Mouse (Mus musculus) midbrain, embryonic 12.5 days (tissue): ENCODE data around the gene Armc2. TPM values are rescaled to one million over a fixed set of nuclear protein-coding genes. Genes with fewer than 3 reads are reported as not detected.

Source experiments
- ATAC-seq: fragments of 200-750 bp; cut with Nextera tagmentation; 2 replicates; pipeline ENCODE4 v1.8.0; 2017; ENCODE audit warnings: low read depth, moderate TSS enrichment, moderate library complexity; ENCODE audit not compliant: low FRiP score
- H3K27ac ChIP-seq: fragments of 300-500 bp; sonication (generic); replicated peaks from 2 replicates; pipeline ENCODE4 v1.5.1; 2016; ENCODE audit warnings: mild to moderate bottlenecking
- H3K27me3 ChIP-seq: fragments of 300-500 bp; sonication (generic); 2 replicates; pipeline ENCODE4 v1.6.1; 2016; ENCODE audit warnings: mild to moderate bottlenecking
- H3K36me3 ChIP-seq: fragments of 300-500 bp; sonication (generic); 2 replicates; pipeline ENCODE4 v1.6.1; 2016
- H3K4me1 ChIP-seq: fragments of 300-500 bp; sonication (generic); 2 replicates; pipeline ENCODE4 v1.6.1; 2016
- H3K4me2 ChIP-seq: fragments of 300-500 bp; sonication (generic); replicated peaks from 2 replicates; pipeline ENCODE4 v1.6.1; 2016; ENCODE audit warnings: mild to moderate bottlenecking, moderate library complexity
- H3K4me3 ChIP-seq: fragments of 300-500 bp; sonication (generic); 2 replicates; pipeline ENCODE4 v1.5.1; 2016; ENCODE audit warnings: mild to moderate bottlenecking
- H3K9ac ChIP-seq: fragments of 300-500 bp; sonication (generic); replicated peaks from 2 replicates; pipeline ENCODE4 v1.6.1; 2016; ENCODE audit warnings: mild to moderate bottlenecking, moderate library complexity
- H3K9me3 ChIP-seq: fragments of 300-500 bp; sonication (generic); 2 replicates; pipeline ENCODE4 v1.6.1; 2016; ENCODE audit warnings: mild to moderate bottlenecking
- WGBS: fragments of 180-500 bp; shearing (Covaris S2); methylation state at CpG from one replicate; pipeline ENCODE4 v1.1.7; 2016; 5-methylcytosine and 5-hydroxymethylcytosine counted together
- polyA plus RNA-seq: library from polyadenylated mRNA; unstranded; fragments of >200 nt; fragmentation: Nextera tagmentation; extraction: Ambion mirVana; gene quantifications from 2 replicates; pipeline ENCODE4 v1.2.1, GENCODE M21; 2016

The Armc2 gene
- polyA plus RNA-seq, 1 experiment from 2014 or later = 3.0 TPM

GRCm38 (mm10) chr10:41896425-41896824, 121.8 kb downstream of the Armc2 start:
- Histone ChIP-seq H3K9ac (no peak overlapping the region), H3K4me1 (peaks cover 8% of the 10 kb centered on the region; the same call in 1 of the 2 replicates), H3K9me3 (no peaks in the 10 kb centered on the region), H3K4me3 (no peak overlapping the region), H3K27ac (no peak overlapping the region), H3K36me3 (peaks cover 15% of the 10 kb centered on the region), H3K27me3 (no peaks in the 10 kb centered on the region), H3K4me2 (no peak overlapping the region)
- no peak for ATAC-seq

GRCm38 (mm10) chr10:41893433-41894411, 124.5 kb downstream of the Armc2 start:
- H3K36me3 ChIP-seq = peaks cover 8% of the 10 kb centered on the region
- H3K27ac ChIP-seq = no peak overlapping the region
- H3K4me3 ChIP-seq = no peak overlapping the region
- no peak overlapping the region for H3K9ac ChIP-seq
- H3K27me3 ChIP-seq = no peaks in the 10 kb centered on the region
- 70% methylated on average over 4 of the region's 4 CpGs for WGBS
- peaks cover 8% of the 10 kb centered on the region; the same call in 1 of the 2 replicates for H3K4me1 ChIP-seq
- ATAC-seq = no peak
- no peak overlapping the region for H3K4me2 ChIP-seq
- H3K9me3 ChIP-seq = no peaks in the 10 kb centered on the region

- H3K27me3 ChIP-seq = no peaks in the 10 kb centered on the region
- no peak overlapping the region for H3K4me3 ChIP-seq
- no peak overlapping the region for H3K9ac ChIP-seq
- H3K27ac ChIP-seq = no peak overlapping the region
- ATAC-seq = no peak
- no peak overlapping the region for H3K4me2 ChIP-seq
- H3K4me1 ChIP-seq = peaks cover 11% of the 10 kb centered on the region; the same call in 1 of the 2 replicates
- H3K36me3 ChIP-seq = no peaks in the 10 kb centered on the region
- WGBS = 82% methylated on average over 4 of the region's 4 CpGs
- no peaks in the 10 kb centered on the region for H3K9me3 ChIP-seq
Measured at GRCm38 (mm10) chr10:41891312-41891711, 126.9 kb downstream of the Armc2 start.

- no peaks in the 10 kb centered on the region for H3K36me3 ChIP-seq
- no peaks in the 10 kb centered on the region for H3K9me3 ChIP-seq
- H3K4me3 ChIP-seq = no peak overlapping the region
- no peak for ATAC-seq
- H3K4me1 ChIP-seq = peaks cover 11% of the 10 kb centered on the region; the same call in 1 of the 2 replicates
- no peak overlapping the region for H3K4me2 ChIP-seq
- H3K9ac ChIP-seq = no peak overlapping the region
- no peak overlapping the region for H3K27ac ChIP-seq
- H3K27me3 ChIP-seq = no peaks in the 10 kb centered on the region
Measured at GRCm38 (mm10) chr10:41890537-41890936, 127.7 kb downstream of the Armc2 start.

GRCm38 (mm10) chr10:41889566-41889965, 128.7 kb downstream of the Armc2 start:
- Histone ChIP-seq H3K4me2 (no peak overlapping the region), H3K27ac (no peak overlapping the region), H3K4me1 (peaks cover 11% of the 10 kb centered on the region; the same call in 1 of the 2 replicates), H3K9me3 (no peaks in the 10 kb centered on the region), H3K36me3 (no peaks in the 10 kb centered on the region), H3K9ac (no peak overlapping the region), H3K4me3 (no peak overlapping the region), H3K27me3 (no peaks in the 10 kb centered on the region)
- WGBS = 57% methylated on average over 5 of the region's 5 CpGs
- ATAC-seq = no peak

GRCm38 (mm10) chr10:41888365-41888941, 129.8 kb downstream of the Armc2 start:
- Histone ChIP-seq H3K9me3 (no peaks in the 10 kb centered on the region), H3K4me2 (peak overlapping the region; percentile 74; the same call in 1 of the 2 replicates), H3K9ac (no peak overlapping the region), H3K4me1 (peaks cover 5% of the 10 kb centered on the region; the same call in 1 of the 2 replicates), H3K27ac (no peak overlapping the region), H3K27me3 (no peaks in the 10 kb centered on the region), H3K4me3 (no peak overlapping the region), H3K36me3 (no peaks in the 10 kb centered on the region)
- 61% methylated on average over 4 of the region's 4 CpGs for WGBS
- no peak for ATAC-seq

GRCm38 (mm10) chr10:41887080-41887821, 131.0 kb downstream of the Armc2 start:
- H3K27ac ChIP-seq = peak overlapping the region; percentile 89
- no peaks in the 10 kb centered on the region for H3K36me3 ChIP-seq
- H3K4me2 ChIP-seq = peak overlapping the region; percentile 74
- ATAC-seq = peak; percentile 98
- H3K4me3 ChIP-seq = peak overlapping the region; percentile 60
- WGBS = under 1% methylated on average over 61 of the region's 65 CpGs
- H3K9me3 ChIP-seq = no peaks in the 10 kb centered on the region
- no peaks in the 10 kb centered on the region for H3K27me3 ChIP-seq
- H3K4me1 ChIP-seq = 0 out of 2 replicates have a peak, but pooled peaks cover 5% of the 10 kb centered on the region
- peak overlapping the region; percentile 75 for H3K9ac ChIP-seq

- no peak overlapping the region for H3K9ac ChIP-seq
- H3K4me1 ChIP-seq = peaks cover 9% of the 10 kb centered on the region; the same call in 1 of the 2 replicates
- H3K9me3 ChIP-seq = no peaks in the 10 kb centered on the region
- no peak overlapping the region for H3K4me2 ChIP-seq
- H3K36me3 ChIP-seq = no peaks in the 10 kb centered on the region
- no peak overlapping the region for H3K4me3 ChIP-seq
- H3K27ac ChIP-seq = no peak overlapping the region
- no peak for ATAC-seq
- 57% methylated on average over 8 of the region's 8 CpGs for WGBS
- no peaks in the 10 kb centered on the region for H3K27me3 ChIP-seq
Measured at GRCm38 (mm10) chr10:41883741-41884575, 134.3 kb downstream of the Armc2 start.

- H3K9ac ChIP-seq = no peak overlapping the region
- no peaks in the 10 kb centered on the region for H3K27me3 ChIP-seq
- H3K36me3 ChIP-seq = no peaks in the 10 kb centered on the region
- H3K4me2 ChIP-seq = no peak overlapping the region
- no peak for ATAC-seq
- H3K4me1 ChIP-seq = peaks cover 6% of the 10 kb centered on the region; the same call in 1 of the 2 replicates
- WGBS = 15% methylated on average over 4 of the region's 4 CpGs
- no peak overlapping the region for H3K27ac ChIP-seq
- no peak overlapping the region for H3K4me3 ChIP-seq
- no peaks in the 10 kb centered on the region for H3K9me3 ChIP-seq
Measured at GRCm38 (mm10) chr10:41881438-41881837, 136.8 kb downstream of the Armc2 start.

- Histone ChIP-seq H3K9ac (no peak overlapping the region), H3K27me3 (no peaks in the 10 kb centered on the region), H3K4me1 (peaks cover 6% of the 10 kb centered on the region; the same call in 1 of the 2 replicates), H3K4me3 (no peak overlapping the region), H3K36me3 (no peaks in the 10 kb centered on the region), H3K9me3 (no peaks in the 10 kb centered on the region), H3K27ac (no peak overlapping the region), H3K4me2 (no peak overlapping the region)
- WGBS = 8% methylated on average over 1 of the region's 1 CpGs
- no peak for ATAC-seq
Measured at GRCm38 (mm10) chr10:41880777-41881176, 137.5 kb downstream of the Armc2 start.

- 63% methylated on average over 4 of the region's 4 CpGs for WGBS
Measured at GRCm38 (mm10) chr10:41880206-41880605, 138.0 kb downstream of the Armc2 start.

More at GRCm38 (mm10) chr10:41880206-41880605, 138.0 kb downstream of the Armc2 start:
- Histone ChIP-seq H3K4me1 (peaks cover 6% of the 10 kb centered on the region; the same call in 1 of the 2 replicates), H3K4me2 (no peak overlapping the region), H3K27me3 (no peaks in the 10 kb centered on the region), H3K27ac (no peak overlapping the region), H3K4me3 (no peak overlapping the region), H3K9ac (no peak overlapping the region), H3K36me3 (no peaks in the 10 kb centered on the region), H3K9me3 (no peaks in the 10 kb centered on the region)
- no peak for ATAC-seq
